Mouse (Mus musculus) thymus, adult 2 months (tissue): ENCODE data around the gene Tmem201. TPM values are rescaled to one million over a fixed set of nuclear protein-coding genes. Genes with fewer than 3 reads are reported as not detected.
A peak's percentile ranks its signal among the peaks of the same experiment; 100 is the strongest.

Source experiments
- DNase-seq: peaks from one replicate; pipeline ENCODE4 v3.0.0; 2021
- H3K27ac ChIP-seq: fragments of 200-500 bp; 2 replicates; pipeline ENCODE4 v1.5.1; 2012; ENCODE audit warnings: low read length, control low read depth; ENCODE audit not compliant: control insufficient read depth, insufficient read depth
- H3K27me3 ChIP-seq: fragments of 200-500 bp; 2 replicates; pipeline ENCODE4 v1.6.1; 2012; ENCODE audit warnings: mild to moderate bottlenecking, low read length, moderate library complexity, mixed read lengths; ENCODE audit not compliant: control insufficient read depth, insufficient read depth
- H3K36me3 ChIP-seq: fragments of 200-500 bp; 2 replicates; pipeline ENCODE4 v1.6.1; 2012; ENCODE audit warnings: mild to moderate bottlenecking, low read length, moderate library complexity; ENCODE audit not compliant: control insufficient read depth, insufficient read depth
- H3K4me1 ChIP-seq: fragments of 200-500 bp; replicated peaks from 2 replicates; pipeline ENCODE4 v1.6.1; 2012; ENCODE audit warnings: low read length; ENCODE audit not compliant: control insufficient read depth, insufficient read depth
- H3K4me3 ChIP-seq: fragments of 200-500 bp; 2 replicates; pipeline ENCODE4 v1.5.1; 2012; ENCODE audit warnings: mild to moderate bottlenecking, low read length, control low read depth, moderate library complexity; ENCODE audit not compliant: control insufficient read depth, insufficient read depth
- CTCF ChIP-seq: fragments of 200-500 bp; IDR thresholded peaks from 2 replicates; pipeline ENCODE4 v1.5.1; 2012; ENCODE audit warnings: mild to moderate bottlenecking, control low read depth, low read length, moderate library complexity, borderline replicate concordance; ENCODE audit not compliant: control insufficient read depth, poor library complexity, insufficient read depth; ENCODE audit errors: extremely low read depth
- POLR2A ChIP-seq: fragments of 200-500 bp; IDR thresholded peaks from 2 replicates; pipeline ENCODE4 v1.6.1; 2012; ENCODE audit warnings: mild to moderate bottlenecking, low read length, control low read depth, moderate library complexity; ENCODE audit not compliant: control insufficient read depth, poor library complexity, insufficient read depth; ENCODE audit errors: extremely low read depth
- WGBS: fragments of 180-500 bp; shearing (Covaris S2); methylation state at CpG from one replicate; pipeline ENCODE4 v1.1.7; 2018; 5-methylcytosine and 5-hydroxymethylcytosine counted together
- polyA plus RNA-seq: library from polyadenylated mRNA; depleted of rRNA; stranded (reverse); fragments of >200 nt; gene quantifications from 2 replicates; pipeline ENCODE4 v1.2.3, GENCODE M21; 2012; rRNA removed

Tmem201 gene
- polyA plus RNA-seq, 1 experiment, result 71.7 TPM

GRCm38 (mm10) chr4:149665692-149666090 lies 72.2 kb downstream of the Tmem201 start:
- H3K36me3 ChIP-seq, result peaks cover 4% of the 10 kb centered on the region
- DNase-seq, result no peak
- no peak overlapping the region for H3K4me3 ChIP-seq
- WGBS, result 39% methylated on average over 6 of the region's 6 CpGs
- H3K4me1 ChIP-seq, result peaks cover 36% of the 10 kb centered on the region
- H3K27ac ChIP-seq, result peak overlapping the region; percentile 93
- no peak for TF ChIP-seq POLR2A
- no peak for TF ChIP-seq CTCF
- H3K27me3 ChIP-seq, result no peaks in the 10 kb centered on the region

Other genes with a start within 250 kb of the Tmem201 start
- 13.2 and 17.9 TPM in 2 replicates for gene Ctnnbip1, start 219.8 kb downstream of the Tmem201 start, polyA plus RNA-seq
- gene Clstn1, start 151.6 kb downstream of the Tmem201 start, polyA plus RNA-seq, result 21.6 and 24.5 TPM in 2 replicates
- gene Pik3cd, start 35.5 kb downstream of the Tmem201 start, polyA plus RNA-seq, result 106 and 120 TPM in 2 replicates
- gene Slc25a33, start 36.2 kb upstream of the Tmem201 start, polyA plus RNA-seq, result 7.2 and 7.3 TPM in 2 replicates
- gene Spsb1, start 217.0 kb upstream of the Tmem201 start, polyA plus RNA-seq, result 28.5 and 30.4 TPM in 2 replicates